Comparison of ENCODE assay signal across 10 mouse cellular contexts in genomic region chr4:135002091-135002925, GRCm38 (mm10).
DNase-seq lines count a peak whose midpoint lies in the region; ATAC-seq and TF ChIP-seq lines count a peak whose summit lies in the region.
"Had no signal": no experiment of that assay in that cellular context is flagged by ENCODE, and none has a peak within 500 bp of the region (broad histone marks: within the 10 kb centered on the region; RNA-seq: fewer than 3 reads in every experiment).

No protein-coding gene starts in this region.

- ATAC-seq in liver, embryonic 12.5 days, result no peak
- ATAC-seq in embryonic facial prominence, embryonic 14.5 days (ENCODE audit: low read depth), result peak; percentile 90
- no peak for ATAC-seq in monocyte, adult 5-6 weeks (replicated peaks; ENCODE audit: insufficient number of reproducible peaks, low FRiP score, low TSS enrichment, poor library complexity, severe bottlenecking)
- ATAC-seq: forebrain, embryonic 16.5 days had no signal

- TF ChIP-seq POLR2A in olfactory bulb, adult 2 months (IDR thresholded peaks at IDR 0.05; ENCODE audit: insufficient read depth, low read depth, low read length), result no peak

- H3K4me1 ChIP-seq in liver, embryonic 12.5 days, result peaks cover 19% of the 10 kb centered on the region; the same call in 1 of the 2 replicates
- peaks cover 16% of the 10 kb centered on the region for H3K4me1 ChIP-seq in embryonic facial prominence, embryonic 14.5 days (ENCODE audit: control insufficient read depth, insufficient read depth, low read length)
- H3K4me1 ChIP-seq in olfactory bulb, adult 2 months (ENCODE audit: control insufficient read depth, insufficient read depth, low read length), result peaks cover 35% of the 10 kb centered on the region

- no peaks in the 10 kb centered on the region for H3K36me3 ChIP-seq in liver, embryonic 12.5 days
- no peaks in the 10 kb centered on the region for H3K36me3 ChIP-seq in embryonic facial prominence, embryonic 14.5 days (ENCODE audit: control insufficient read depth, insufficient read depth, low read length)

- intact Hi-C loops in heart, postnatal 10 days (cut with DNase I), result no loop called here

- H3K9me3 ChIP-seq in liver, embryonic 12.5 days (replicated peaks), result no peaks in the 10 kb centered on the region
- H3K9me3 ChIP-seq in embryonic facial prominence, embryonic 14.5 days (ENCODE audit: control insufficient read depth, low read length), result no peaks in the 10 kb centered on the region

- no peak for TF ChIP-seq CTCF in olfactory bulb, adult 2 months (IDR thresholded peaks at IDR 0.05; ENCODE audit: insufficient read depth, low read depth, low read length)

- WGBS in liver, embryonic 12.5 days (ENCODE audit: insufficient replicate concordance), result 36% methylated on average over 16 of the region's 16 CpGs
- 22% methylated on average over 16 of the region's 16 CpGs for WGBS in embryonic facial prominence, embryonic 14.5 days
- WGBS in olfactory bulb, adult 2 months, result 30% methylated on average over 16 of the region's 16 CpGs

- H3K9ac ChIP-seq in liver, embryonic 12.5 days, result no peak overlapping the region
- no peak overlapping the region for H3K9ac ChIP-seq in embryonic facial prominence, embryonic 14.5 days (ENCODE audit: low read depth, low read length)

- peak; percentile 16 for DNase-seq in liver
- DNase-seq in embryonic facial prominence, embryonic 14.5 days (ENCODE audit: low spot score), result peak; percentile 88
- peak; percentile 22 for DNase-seq in heart, postnatal 10 days
- no peak for DNase-seq in urinary bladder, postnatal 4 days (ENCODE audit: low spot score in 2 of 2)

- no peak overlapping the region for H3K4me2 ChIP-seq in liver, embryonic 12.5 days
- 0 out of 2 replicates have a peak overlapping the region, but pooled peaks have one; percentile 16 for H3K4me2 ChIP-seq in embryonic facial prominence, embryonic 14.5 days (ENCODE audit: low read depth, low read length)

- peaks cover 17% of the 10 kb centered on the region for H3K27me3 ChIP-seq in liver, embryonic 12.5 days (replicated peaks)
- H3K27me3 ChIP-seq in embryonic facial prominence, embryonic 14.5 days (replicated peaks; ENCODE audit: control insufficient read depth, insufficient read depth, low read length), result no peaks in the 10 kb centered on the region

- no peak overlapping the region for H3K27ac ChIP-seq in liver, embryonic 12.5 days
- peak overlapping the region; percentile 64 for H3K27ac ChIP-seq in embryonic facial prominence, embryonic 14.5 days (replicated peaks; ENCODE audit: low read depth, low read length)
- H3K27ac ChIP-seq in olfactory bulb, adult 2 months (ENCODE audit: insufficient read depth, low read depth, low read length), result peak overlapping the region; percentile 52; the same call in 1 of the 2 replicates
- H3K27ac ChIP-seq: layer of hippocampus, adult 2 months; macrophage had no signal

- H3K4me3 ChIP-seq in liver, embryonic 12.5 days, result no peak overlapping the region
- no peak overlapping the region for H3K4me3 ChIP-seq in embryonic facial prominence, embryonic 14.5 days (ENCODE audit: low read depth, low read length)
- H3K4me3 ChIP-seq in olfactory bulb, adult 2 months (ENCODE audit: insufficient read depth, low read depth, low read length), result no peak overlapping the region
- H3K4me3 ChIP-seq: layer of hippocampus, adult 2 months had no signal

Comparison
In these comparisons a context has a peak if more than half of its experiments do, and no peak if none do; other contexts are left out.
1. DNase-seq: peak in liver (single experiment), embryonic facial prominence, embryonic 14.5 days (single experiment) and heart, postnatal 10 days (2 of 2); none in urinary bladder, postnatal 4 days (0 of 2).